In the genomic region with DNA sequence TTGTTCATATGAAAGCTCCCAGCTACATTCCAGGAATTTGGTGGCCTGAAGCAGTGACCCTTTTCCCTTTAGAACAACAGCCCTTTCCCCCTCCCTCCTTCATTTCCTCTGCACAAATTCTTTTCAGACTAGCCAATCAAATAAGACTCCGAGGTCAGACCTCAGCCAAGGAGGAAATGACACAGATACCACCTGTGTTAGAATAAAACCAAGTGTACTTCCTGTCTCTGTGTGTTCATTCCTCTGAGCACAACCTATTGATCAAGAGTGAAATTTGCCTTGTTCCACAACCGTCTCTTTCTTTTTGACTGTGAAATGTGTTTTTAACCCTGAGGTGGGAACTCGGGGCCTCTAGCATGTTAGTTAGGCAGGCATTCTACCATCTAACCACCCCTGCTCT, we compare ENCODE assay signal across 10 mouse cellular contexts.
DNase-seq lines count a peak whose midpoint lies in the region; ATAC-seq lines count a peak whose summit lies in the region.
"Had no signal": no experiment of that assay in that cellular context is flagged by ENCODE, and none has a peak within 500 bp of the region (broad histone marks: within the 10 kb centered on the region; RNA-seq: fewer than 3 reads in every experiment).

No protein-coding gene starts in this region.

- no peaks in the 10 kb centered on the region for H3K9me3 ChIP-seq in kidney, embryonic 15.5 days (replicated peaks)
- no peaks in the 10 kb centered on the region for H3K9me3 ChIP-seq in midbrain, embryonic 11.5 days (ENCODE audit: control insufficient read depth, low read length)

- 0 out of 2 replicates have a peak, but pooled peaks have one; percentile 62 for ATAC-seq in kidney, embryonic 15.5 days (replicated peaks; ENCODE audit: low FRiP score)
- ATAC-seq in inflammation-experienced regulatory T-cells, adult 6 months, result peak; percentile 76
- no peak for ATAC-seq in midbrain, embryonic 11.5 days (ENCODE audit: low FRiP score)
- ATAC-seq: hindbrain, embryonic 16.5 days had no signal

- WGBS in kidney, embryonic 15.5 days, result 47% methylated on average over 3 of the region's 3 CpGs
- WGBS in midbrain, embryonic 11.5 days, result 67% methylated on average over 3 of the region's 3 CpGs

- H3K27me3 ChIP-seq in kidney, embryonic 15.5 days, result peaks cover 30% of the 10 kb centered on the region
- peaks cover 9% of the 10 kb centered on the region; the same call in 1 of the 2 replicates for H3K27me3 ChIP-seq in midbrain, embryonic 11.5 days (ENCODE audit: control insufficient read depth, insufficient read depth, low read length)

- no peaks in the 10 kb centered on the region for H3K36me3 ChIP-seq in kidney, embryonic 15.5 days
- no peaks in the 10 kb centered on the region for H3K36me3 ChIP-seq in midbrain, embryonic 11.5 days (ENCODE audit: control insufficient read depth, insufficient read depth, low read length)

- no peak for DNase-seq in kidney, adult 8-10 months
- peak; percentile 32 to 41 for DNase-seq in B cell, adult 2 months
- peak; percentile 2 for DNase-seq in R1 (ENCODE audit: low read depth, low spot score)
- DNase-seq in midbrain, embryonic 11.5 days (ENCODE audit: low spot score, missing footprints), result no peak
- DNase-seq in right cerebral cortex, postnatal 10 days (ENCODE audit: low spot score in 2 of 2), result no peak
- no peak for DNase-seq in frontal cortex, postnatal 14 days (ENCODE audit: low spot score in 2 of 2)
- DNase-seq: right cerebral cortex, postnatal 4 days had no signal

- no peak overlapping the region for H3K4me3 ChIP-seq in kidney, embryonic 15.5 days (replicated peaks)
- H3K4me3 ChIP-seq in midbrain, embryonic 11.5 days (ENCODE audit: low read depth, low read length), result no peak overlapping the region

- no peak overlapping the region for H3K4me2 ChIP-seq in kidney, embryonic 15.5 days
- H3K4me2 ChIP-seq in midbrain, embryonic 11.5 days, result no peak overlapping the region

- no peaks in the 10 kb centered on the region for H3K4me1 ChIP-seq in kidney, embryonic 15.5 days
- H3K4me1 ChIP-seq in midbrain, embryonic 11.5 days (ENCODE audit: control insufficient read depth, insufficient read depth, low read length), result no peaks in the 10 kb centered on the region

- H3K9ac ChIP-seq in kidney, embryonic 15.5 days, result no peak overlapping the region
- H3K9ac ChIP-seq in midbrain, embryonic 11.5 days (ENCODE audit: low read length), result no peak overlapping the region

- peak overlapping the region; percentile 45; the same call in 1 of the 2 replicates for H3K27ac ChIP-seq in kidney, embryonic 15.5 days
- no peak overlapping the region for H3K27ac ChIP-seq in midbrain, embryonic 11.5 days (ENCODE audit: low read depth, low read length)

Comparison
In these comparisons a context has a peak if more than half of its experiments do, and no peak if none do; other contexts are left out.
1. DNase-seq: peak in B cell, adult 2 months (2 of 2) and R1 (single experiment); none in kidney, adult 8-10 months (0 of 2), midbrain, embryonic 11.5 days (single experiment), right cerebral cortex, postnatal 10 days (0 of 2) and frontal cortex, postnatal 14 days (0 of 2).